Mouse (Mus musculus) yolk sac, embryonic 10.5 days (tissue): ENCODE results near the gene 9030612E09Rik.

Source experiments
- DNase-seq: peaks from one replicate; pipeline ENCODE4 v3.0.0-alpha.2; 2017; ENCODE audit warnings: low spot score

The 9030612E09Rik gene

DNA sequence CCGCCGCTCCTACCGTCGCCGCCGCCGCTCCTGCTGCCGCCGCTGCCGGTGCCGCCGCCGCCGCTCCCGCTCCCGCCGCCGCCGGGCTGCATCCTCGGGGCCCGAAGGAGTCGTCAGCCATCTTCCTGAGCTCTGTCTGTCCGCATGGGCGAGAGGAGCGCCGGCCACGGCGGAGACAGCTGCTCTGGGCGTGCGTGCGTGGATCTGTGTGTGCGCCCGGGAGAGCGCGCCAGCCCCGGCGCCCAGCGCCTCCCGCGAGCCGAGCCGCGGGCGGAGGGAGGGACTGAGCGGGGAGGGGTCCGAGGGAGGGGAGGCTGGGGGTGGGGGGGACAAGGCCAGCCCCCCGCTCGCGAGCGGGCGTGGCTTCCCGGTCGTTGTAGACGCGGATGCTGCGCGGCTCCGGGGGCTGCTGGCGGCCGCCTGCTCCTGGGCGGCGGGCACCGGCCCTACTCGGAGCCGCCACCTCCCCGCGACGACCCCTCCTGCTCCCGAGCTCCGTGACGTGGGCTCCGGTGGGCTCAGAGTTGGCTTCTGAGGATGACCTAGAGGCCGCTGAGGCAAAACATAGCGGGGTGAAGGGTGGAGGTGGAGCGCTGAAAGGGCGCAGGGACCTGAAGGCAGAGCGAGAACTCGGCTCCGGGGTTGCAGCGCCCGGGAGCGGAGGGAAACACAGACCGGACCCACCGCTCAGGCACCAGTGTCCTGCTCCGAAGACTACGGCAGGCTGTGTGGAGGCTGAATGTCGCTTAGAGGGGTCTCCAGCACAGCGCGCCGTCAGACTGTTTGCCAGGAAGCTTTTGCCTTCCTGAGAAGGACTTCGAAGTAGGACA, at the start of gene 9030612E09Rik, which contains the start of gene Sobp:
9030612E09Rik (plus strand) TSS at position 379 of the 830 bp plus-strand sequence.
Sobp (minus strand) TSS at position 205 of the 830 bp plus-strand sequence.
- peak; percentile 50 for DNase-seq

DNA sequence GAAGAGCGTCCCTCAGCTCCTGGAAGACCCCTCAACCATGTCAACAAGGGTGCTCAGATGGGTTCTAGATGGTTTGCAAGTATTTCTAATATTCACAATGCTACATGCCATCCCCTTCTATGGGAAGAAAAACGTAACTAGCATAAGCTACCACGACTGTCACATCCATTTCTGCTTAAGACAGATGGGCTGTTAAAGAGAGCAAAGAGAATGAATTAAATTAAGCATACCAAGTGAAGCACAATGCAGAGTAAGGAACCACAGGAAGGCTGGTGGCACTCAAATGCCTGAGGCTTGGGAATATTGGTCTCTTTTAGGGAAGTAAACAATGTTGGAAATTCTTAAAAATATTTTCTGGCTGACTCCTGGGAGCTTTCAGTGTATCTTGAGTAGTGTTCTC, 45.8 kb upstream of the 9030612E09Rik start:
- no peak for DNase-seq

DNA sequence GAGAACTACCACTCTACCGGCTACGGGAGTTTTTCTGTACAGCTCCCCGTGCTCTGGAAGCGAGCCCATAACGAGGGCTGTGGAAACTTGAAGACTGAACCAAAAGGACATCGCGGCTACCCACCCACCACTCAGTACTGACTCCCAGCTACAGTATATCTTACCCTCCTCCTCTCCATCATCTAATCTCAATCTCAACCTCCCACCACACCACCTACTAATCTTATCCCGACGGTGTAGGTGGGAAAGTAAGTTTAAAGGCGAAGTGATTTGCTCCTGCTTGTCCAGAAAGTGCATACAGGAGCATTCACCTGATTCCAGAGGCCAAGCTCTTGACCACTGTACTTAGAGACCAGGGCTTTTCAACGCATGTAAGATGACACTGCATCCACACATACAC, 40.5 kb upstream of the 9030612E09Rik start:
- no peak for DNase-seq

DNA sequence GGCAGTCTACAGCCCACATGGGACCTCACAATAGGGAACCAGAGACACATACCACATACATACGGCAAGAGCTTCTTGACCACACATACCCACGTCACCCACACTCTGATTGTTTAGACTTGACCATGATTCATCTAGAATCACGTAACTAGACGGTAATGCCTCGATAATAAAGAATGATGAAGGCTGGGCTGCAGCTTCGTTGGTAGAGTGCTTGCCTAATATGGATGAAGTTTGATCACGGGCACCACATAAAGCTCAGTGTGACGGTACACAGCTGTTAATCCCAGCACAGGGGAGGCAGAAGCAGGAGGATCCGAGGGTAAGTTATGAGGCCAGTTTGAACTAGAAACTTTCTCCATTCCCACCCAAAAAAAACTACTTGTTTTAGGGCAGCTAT, 31.3 kb upstream of the 9030612E09Rik start:
- no peak for DNase-seq

DNA sequence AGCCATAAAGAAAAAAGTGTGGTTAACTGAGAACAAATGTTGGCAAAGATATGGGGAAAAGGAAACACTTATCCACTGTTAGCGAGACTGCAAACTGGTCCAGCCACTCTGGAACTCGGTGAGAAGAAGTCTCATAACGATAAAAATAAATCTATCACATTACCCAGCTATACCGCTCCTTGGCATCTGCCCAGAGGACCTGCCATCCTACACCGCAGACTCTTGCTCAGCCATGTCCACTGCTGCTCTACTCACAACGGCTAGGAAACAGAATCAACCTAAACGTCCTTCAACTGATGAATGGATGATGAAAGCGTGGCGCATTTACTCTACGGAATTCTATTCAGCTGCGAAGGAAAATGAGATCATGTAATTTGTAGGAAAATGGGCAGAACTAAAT, 26.0 kb upstream of the 9030612E09Rik start:
- no peak for DNase-seq

DNA sequence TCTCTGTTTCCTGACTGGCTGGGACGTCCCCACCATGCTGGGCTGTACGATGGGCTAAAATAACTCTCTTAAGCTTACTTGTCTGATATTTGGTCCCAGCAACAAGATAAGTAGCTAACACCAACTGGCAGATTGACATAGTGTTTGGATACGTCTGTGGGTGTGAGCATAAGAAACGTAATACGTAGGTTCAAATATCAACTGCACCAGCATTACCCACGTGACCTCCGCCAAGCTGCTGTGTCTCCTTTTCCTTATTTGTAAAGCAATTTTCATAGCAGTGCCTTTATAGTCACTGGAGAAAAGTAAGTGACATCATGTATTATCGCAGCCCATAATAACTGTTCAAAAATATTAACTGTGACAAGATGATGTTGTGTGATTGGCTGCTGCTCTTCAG, 21.9 kb upstream of the 9030612E09Rik start:
- DNase-seq: no peak

DNA sequence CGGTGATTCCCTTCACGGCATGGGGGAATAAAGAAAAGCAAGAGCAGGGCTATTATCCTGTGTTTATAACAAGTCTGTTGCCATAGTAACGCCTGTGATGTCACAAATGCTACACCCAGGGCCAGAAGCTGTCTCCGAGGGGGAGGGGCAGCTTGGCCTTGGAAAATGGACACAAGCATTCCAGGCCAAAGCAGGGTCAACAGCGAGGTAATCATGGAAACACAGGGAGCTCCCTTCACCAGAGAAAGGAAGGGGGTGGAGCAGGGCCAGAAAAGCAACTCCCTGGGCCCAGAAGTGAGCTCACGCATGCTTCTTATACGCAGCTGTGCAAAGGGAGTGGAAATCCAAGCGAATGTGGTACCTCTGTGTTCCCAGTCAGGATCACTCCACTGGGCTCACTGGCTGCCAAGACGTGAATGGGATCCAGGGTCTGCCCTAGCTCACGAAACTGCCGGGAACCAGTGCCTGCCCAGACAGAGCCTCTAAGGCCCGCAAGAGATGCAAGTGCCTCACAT, 19.4 kb upstream of the 9030612E09Rik start:
- peak; percentile 80 for DNase-seq

DNA sequence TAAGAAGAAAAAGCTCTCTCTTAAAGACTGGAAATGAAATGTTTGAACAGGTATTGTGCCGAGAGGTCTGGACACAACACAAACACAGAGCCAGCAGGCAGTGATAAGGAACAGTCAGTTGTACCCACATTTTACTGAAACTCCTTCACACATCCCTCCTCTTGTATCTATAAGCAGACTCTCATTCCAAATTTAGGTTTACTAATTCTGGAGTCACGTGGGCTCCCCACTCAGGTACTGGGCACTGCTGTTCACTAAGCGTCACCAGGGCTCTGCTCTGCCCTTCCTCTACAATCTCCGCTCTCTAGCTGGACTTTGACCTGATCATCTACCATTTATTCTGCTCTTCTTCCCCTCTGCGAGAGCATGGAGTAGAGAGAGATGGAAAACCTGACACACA, 15.6 kb upstream of the 9030612E09Rik start:
- DNase-seq: no peak

DNA sequence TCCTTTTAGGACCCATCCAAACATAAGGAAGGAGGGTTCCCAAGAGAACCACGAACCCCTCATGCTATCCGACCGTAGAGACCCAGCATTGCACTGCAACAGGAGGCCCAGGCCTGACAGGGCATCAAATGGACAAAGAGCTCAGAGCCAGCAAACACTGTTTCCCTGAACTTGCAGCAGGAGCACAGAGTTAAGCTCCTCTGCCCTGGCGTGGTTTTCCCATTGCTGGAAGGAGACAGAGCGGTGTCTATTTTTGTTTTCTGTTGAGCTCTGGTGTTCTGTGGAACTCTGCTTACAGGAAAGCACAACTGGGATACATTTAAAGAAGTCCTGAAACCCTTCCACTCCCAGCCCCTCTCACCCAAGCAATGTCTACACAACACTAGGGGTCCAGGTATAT, 15.2 kb upstream of the 9030612E09Rik start:
- no peak for DNase-seq

DNA sequence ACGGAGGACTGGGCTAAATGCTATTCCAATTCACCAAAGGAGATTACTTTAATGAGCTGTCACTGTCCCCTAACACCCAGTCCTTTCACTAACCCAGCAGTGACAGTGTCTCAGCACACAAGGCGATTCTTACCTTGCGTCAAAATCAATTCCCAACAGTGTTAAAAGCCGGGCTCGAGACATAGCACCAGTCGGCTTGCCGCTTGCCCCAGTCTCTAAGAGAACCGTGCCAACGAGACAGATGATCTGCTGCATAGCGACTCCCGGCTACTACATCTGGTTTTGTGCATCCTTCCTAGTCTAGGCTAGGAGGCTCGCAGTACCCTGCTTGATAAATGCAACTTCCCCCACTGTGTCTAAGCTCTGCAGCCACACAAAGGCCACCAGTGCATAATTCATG, 12.2 kb upstream of the 9030612E09Rik start:
- no peak for DNase-seq

DNA sequence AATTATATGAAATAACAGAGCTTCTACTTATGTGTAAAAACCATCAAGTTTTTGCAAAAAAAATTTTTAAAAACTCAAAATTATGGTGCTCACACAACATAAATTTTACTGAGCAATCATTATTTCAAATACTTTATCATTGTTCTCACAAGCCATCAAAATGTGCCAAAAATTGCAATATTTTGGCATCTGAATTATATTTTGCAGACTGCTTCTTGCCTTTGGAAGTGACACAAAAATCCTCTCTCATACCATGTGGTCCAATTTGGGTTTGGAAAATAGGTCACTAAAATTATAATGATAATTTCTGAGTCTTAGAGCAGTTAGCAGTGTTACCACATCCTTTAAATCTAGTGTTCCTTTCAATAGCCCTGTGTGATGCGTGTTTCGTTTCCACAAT, 10.1 kb upstream of the 9030612E09Rik start:
- no peak for DNase-seq

DNA sequence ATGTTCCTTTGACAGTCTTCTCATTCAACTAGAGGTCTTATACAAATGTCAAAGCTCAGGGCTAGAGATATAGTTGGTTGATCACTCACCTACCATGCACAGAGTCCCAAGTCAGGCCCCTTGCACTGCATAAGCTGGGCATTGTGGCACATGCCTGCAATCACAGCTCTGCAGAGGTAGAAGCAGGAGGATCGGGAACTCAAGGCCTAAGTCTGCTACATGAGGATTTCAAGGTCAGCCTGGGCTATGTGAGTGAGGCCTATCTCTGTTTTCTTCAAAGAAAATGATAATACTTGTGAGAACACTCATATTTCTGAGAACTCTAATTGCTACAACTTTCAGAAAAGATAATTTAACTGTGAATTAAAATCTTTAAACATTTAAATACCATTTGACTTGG, 8.4 kb upstream of the 9030612E09Rik start:
- no peak for DNase-seq

DNA sequence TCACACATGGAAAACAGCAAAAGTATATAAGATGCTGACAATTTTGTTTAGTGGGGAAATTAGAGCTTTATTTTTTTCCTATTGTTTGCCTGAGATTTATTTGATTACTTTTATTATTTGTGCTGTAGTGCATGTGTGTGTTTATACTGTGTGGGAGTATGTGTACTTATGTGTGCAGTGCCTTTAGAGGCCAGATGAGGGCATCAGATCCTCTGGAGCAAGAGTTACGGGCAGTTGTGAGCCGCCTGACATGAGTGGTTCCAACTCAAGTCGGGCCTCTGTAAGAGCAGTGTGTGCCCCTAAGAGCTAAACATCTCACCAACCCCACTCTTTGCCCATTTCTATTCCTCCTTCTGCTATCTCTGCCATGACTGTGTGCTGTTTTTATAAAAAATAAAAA, 7.7 kb upstream of the 9030612E09Rik start:
- no peak for DNase-seq

DNA sequence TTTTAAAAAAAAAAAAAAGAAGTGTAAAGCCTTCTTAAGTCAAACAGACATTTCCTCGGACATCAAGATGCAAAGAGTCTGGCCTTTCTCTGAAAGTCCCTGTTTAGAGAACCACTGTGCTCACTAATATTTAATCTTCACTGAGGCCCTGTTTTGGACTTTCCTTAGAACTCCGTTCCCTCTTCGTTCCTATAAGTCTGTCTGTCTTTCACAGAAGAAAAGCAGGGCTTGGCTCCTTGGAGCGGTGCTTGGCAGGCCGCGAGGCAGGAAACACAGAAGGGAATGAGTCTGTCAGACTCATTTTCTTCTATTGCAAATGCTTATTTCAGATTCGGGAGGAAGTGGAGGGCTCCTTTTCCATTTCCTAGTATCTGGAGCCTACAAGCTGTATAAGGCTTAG, 5.7 kb upstream of the 9030612E09Rik start:
- DNase-seq: no peak

DNA sequence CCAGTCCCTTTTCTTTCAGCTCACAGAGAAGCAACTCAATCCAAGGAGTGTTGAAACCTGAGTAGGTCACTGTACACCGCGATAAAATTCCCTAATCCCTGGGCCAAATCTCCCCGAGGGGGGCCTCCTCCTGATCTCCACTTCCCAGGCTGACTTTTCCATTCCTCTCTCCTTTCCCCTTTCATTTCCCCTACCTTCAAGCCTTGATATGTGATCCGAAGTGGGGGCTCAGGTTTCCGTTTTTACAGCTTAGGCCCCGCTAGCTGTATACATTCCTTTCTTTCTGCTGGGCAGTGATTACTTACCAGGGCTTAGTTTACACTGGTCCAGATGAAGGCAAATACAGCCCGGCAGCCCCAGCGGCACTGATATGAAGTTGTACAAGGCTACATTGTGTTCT, 3.4 kb upstream of the 9030612E09Rik start:
- DNase-seq: peak; percentile 15

DNA sequence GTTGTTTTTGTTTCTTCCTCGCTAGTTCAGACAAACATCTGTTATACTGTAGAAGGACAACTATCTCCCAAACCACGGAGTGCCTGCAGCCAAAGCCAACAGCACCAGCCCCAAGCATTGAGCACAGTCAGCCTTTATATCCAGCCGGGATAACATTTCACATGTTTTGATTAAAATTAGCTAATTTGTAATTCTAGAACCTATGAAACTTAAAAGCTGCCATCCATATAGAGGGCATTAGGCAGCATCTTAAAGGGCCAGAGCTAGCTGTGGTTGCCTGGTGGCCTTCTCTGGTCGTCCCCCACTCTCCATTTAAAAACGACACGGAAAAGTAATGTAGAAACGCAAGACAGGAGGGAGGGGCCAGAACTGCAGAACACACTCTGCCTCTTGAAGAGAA, 2.4 kb upstream of the 9030612E09Rik start:
- no peak for DNase-seq

DNA sequence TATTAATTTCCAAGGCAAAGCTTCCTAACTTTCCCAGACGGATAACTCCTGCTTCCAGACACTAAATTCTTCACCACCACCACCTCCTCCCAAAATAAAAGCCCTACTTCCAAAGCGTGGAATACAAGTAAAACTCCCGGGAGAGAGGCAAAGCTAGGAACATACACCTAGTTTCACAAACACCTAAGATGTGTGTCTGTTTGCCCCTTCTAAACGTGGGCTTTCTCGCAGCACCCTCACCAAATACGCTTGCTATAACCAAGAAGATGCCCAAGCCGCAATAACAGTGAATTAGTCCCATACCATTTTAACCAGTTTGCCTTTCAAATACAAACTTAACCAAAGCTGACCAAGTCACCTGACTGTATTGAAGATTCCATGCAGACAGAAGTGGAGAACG, 1.9 kb upstream of the 9030612E09Rik start:
- DNase-seq: no peak

DNA sequence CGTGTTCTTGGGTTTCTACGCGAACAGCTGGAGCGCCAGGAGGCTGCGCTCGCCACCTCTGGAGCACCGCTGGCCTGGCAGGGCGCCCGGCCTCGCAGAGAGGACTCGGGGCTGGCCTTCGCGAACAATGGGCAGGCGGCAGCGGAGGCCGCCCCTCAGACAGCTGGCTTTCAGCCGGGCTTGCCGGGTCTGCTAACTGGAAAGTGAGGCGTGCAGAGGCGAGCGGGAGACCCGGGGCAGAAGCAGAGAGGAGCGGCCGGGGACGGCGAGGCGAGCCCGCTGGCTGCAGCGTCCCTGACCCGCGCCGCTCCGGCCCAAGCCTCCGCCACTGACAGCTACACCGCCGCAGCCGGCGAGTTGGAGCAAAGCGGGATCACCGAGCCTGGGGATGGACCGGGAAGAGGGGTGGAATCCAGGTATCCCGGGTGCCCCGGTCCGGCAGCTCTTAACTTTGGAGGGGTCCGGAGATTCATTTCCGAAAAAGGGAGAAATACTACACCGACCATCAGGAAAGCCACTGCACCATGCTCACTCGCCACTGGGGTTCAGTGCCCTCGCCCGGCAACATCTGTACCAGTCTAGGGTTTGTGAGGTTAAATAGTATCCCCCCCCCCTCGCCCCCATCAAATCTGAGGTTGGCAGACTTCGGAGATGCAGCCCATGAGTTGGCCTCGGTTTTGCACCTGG, 1.2 kb upstream of the 9030612E09Rik start:
- peak; percentile 53 for DNase-seq

DNA sequence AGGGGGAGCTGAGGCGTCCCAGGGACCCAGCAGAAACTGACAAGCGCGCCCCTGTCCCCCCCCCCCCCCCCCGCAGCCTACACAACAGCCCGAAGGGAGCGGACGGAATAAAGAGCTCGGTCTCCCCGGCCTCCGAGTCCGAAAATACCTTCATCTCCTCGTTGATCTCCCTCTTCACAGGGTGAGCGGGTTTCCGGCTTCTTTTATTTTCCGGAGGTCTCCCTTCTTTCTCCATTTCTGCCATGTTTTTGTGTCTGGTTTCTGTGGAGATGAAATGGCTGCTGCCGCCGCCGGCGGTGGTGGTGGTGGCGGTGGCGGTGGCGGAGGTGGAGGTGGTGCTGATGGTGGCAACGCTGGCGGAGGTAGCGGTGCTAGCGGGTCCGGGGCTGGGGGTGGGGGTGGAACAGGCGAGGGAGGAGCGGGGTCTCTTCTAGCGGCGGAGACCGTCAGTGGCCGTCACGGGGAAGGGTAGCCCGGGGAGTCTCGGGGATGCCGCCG, 627 bp upstream of the 9030612E09Rik start:
- DNase-seq: peak; percentile 15

DNA sequence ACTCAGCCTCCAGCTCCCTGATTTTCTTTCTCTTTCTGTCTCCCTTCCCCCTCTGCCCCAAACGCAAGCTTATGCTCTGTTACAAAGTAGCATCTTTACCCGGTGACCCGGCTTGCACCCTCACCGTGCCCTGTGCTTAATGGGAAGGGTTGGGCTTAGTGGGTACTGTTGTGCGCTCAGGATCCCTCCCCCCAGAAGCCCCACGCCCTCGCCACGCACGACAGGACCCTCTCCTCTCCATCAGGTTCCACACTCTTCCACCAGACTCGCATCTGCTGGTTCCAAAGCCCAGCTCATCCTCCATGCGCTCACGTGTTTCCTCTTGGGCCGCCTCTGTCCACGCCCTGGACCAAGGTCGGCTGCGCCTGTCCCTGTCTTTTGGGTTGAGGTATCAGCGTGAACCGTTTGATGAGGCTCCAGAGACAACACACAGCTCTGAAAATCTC, 675 bp downstream of the 9030612E09Rik start:
- DNase-seq: peak; percentile 4

DNA sequence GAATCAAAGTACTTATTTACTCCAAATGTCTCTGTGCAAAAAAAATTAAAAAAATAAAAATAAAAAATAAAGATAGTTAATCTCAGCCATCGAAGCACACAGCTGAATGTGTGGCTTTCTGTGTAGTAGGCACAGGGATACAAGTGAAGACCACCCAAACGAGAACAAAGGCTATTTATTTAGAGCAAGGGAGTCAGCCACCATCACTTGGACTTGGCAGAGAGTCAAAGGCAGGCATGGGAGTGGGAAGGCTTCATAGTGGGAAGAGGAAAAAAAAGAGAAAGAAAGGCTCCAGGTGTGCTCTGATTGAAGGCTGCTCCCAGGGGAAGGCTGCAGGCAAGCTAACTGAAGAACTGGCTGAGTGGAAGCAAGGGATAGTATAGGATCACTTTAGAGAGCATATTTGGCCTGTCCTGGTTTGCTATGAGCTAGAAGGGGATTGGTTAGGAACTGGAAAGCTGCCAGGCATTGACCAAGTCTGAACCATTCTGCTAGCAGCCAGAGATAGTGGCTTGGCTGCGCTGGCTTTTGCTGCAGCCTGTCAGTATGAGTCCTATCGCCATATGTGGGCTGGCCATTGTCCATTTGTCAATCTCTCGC, 5.9 kb downstream of the 9030612E09Rik start:
- DNase-seq: no peak

DNA sequence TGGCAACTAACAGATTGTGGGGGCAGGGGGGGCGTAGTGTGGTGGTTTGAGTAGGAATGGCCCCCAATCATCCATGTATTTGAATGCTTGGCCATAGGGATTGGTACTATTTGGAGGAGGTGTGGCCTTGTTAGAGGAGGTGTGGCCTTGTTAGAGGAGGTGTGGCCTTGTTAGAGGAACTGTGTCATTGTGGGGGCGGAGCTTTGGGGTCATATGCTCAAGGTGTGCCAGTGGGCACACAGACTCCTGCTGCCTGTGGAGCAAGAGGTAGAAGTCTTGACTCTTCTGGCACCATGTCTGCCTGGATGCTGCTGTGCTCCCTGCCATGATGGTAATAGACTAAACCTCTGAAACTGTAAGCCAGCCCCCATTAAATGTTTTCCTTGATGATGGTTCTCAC, 25.7 kb downstream of the 9030612E09Rik start:
- DNase-seq: no peak

DNA sequence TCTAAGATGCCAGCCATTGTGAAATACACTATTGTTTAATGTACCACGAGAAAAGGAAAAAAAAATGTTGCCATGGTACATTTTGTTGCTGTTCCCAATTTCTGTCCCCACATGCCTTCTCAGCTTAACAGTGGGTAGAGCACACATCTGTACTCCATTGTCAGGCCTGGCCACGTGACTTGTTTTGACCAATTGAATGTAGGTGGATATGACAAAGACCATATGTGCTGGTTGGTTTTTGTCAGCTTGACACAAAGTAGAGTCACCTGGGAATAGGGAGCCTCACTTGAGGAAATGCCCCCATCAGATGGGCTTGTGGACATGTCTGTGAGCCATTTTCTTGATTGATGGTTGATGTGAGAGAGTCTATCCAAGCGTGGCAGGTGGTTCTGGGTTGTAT, 29.4 kb downstream of the 9030612E09Rik start:
- no peak for DNase-seq
